Mouse (Mus musculus): ENCODE measurements around the gene Comp.

Gene Comp

GRCm38 (mm10) chr8:70352657-70353151 lies 20.7 kb upstream of the Comp start:
- DNase-seq (ENCODE audit: low spot score) = peak; percentile 49

- DNase-seq (ENCODE audit: low spot score) = peak; percentile 99
Observed at GRCm38 (mm10) chr8:70353194-70353817, 20.1 kb upstream of the Comp start, which contains the start of gene Upf1. Upf1 (minus strand) TSS chr8:70353278.

- DNase-seq (ENCODE audit: low spot score) = no peak
Observed at GRCm38 (mm10) chr8:70354004-70354403, 19.4 kb upstream of the Comp start.

GRCm38 (mm10) chr8:70356111-70356510 lies 17.2 kb upstream of the Comp start:
- DNase-seq (ENCODE audit: low spot score) = no peak

- DNase-seq (ENCODE audit: low spot score) = no peak
Observed at GRCm38 (mm10) chr8:70359411-70359810, 13.9 kb upstream of the Comp start.

- DNase-seq (ENCODE audit: low spot score) = no peak
Observed at GRCm38 (mm10) chr8:70360769-70361168, 12.6 kb upstream of the Comp start.

GRCm38 (mm10) chr8:70361484-70362032 lies 11.8 kb upstream of the Comp start:
- DNase-seq (ENCODE audit: low spot score) = no peak

- no peak for DNase-seq (ENCODE audit: low spot score)
Observed at GRCm38 (mm10) chr8:70364066-70364465, 9.3 kb upstream of the Comp start.

- no peak for DNase-seq (ENCODE audit: low spot score)
Observed at GRCm38 (mm10) chr8:70366588-70366987, 6.8 kb upstream of the Comp start.

GRCm38 (mm10) chr8:70370476-70370875 lies 2.9 kb upstream of the Comp start:
- no peak for DNase-seq (ENCODE audit: low spot score)

GRCm38 (mm10) chr8:70371951-70372350 lies 1.4 kb upstream of the Comp start:
- DNase-seq (ENCODE audit: low spot score) = no peak

GRCm38 (mm10) chr8:70374318-70374927 lies 1.1 kb downstream of the Comp start:
- peak; percentile 44 for DNase-seq (ENCODE audit: low spot score)

GRCm38 (mm10) chr8:70375212-70375859 lies 2.0 kb downstream of the Comp start:
- no peak for DNase-seq (ENCODE audit: low spot score)

GRCm38 (mm10) chr8:70376275-70376741 lies 3.0 kb downstream of the Comp start:
- no peak for DNase-seq (ENCODE audit: low spot score)

- DNase-seq (ENCODE audit: low spot score) = no peak
Observed at GRCm38 (mm10) chr8:70377049-70377448, 3.7 kb downstream of the Comp start.

- DNase-seq (ENCODE audit: low spot score) = no peak
Observed at GRCm38 (mm10) chr8:70380069-70380468, 6.7 kb downstream of the Comp start.

GRCm38 (mm10) chr8:70383287-70383686 lies 9.9 kb downstream of the Comp start:
- DNase-seq (ENCODE audit: low spot score) = no peak

- DNase-seq (ENCODE audit: low spot score) = no peak
Observed at GRCm38 (mm10) chr8:70389678-70390077, 16.3 kb downstream of the Comp start.

GRCm38 (mm10) chr8:70393087-70393486 lies 19.7 kb downstream of the Comp start:
- no peak for DNase-seq (ENCODE audit: low spot score)

GRCm38 (mm10) chr8:70394269-70394998 lies 21.1 kb downstream of the Comp start:
- DNase-seq (ENCODE audit: low spot score) = no peak

- no peak for DNase-seq (ENCODE audit: low spot score)
Observed at GRCm38 (mm10) chr8:70395649-70396048, 22.3 kb downstream of the Comp start.

GRCm38 (mm10) chr8:70396184-70396583 lies 22.8 kb downstream of the Comp start:
- DNase-seq (ENCODE audit: low spot score) = no peak

All from ovary, postnatal 10 days (tissue).